Mouse (Mus musculus) brain, embryonic 14.5 days (tissue): ENCODE results near the gene Fam167b. TPM values are rescaled to one million over a fixed set of nuclear protein-coding genes. Genes with fewer than 3 reads are reported as not detected.

Experiments
- DNase-seq: peaks from one replicate; pipeline ENCODE4 v3.0.0-alpha.2; 2011; ENCODE audit warnings: low read depth
- CTCF ChIP-seq: fragments of 200-500 bp; IDR thresholded peaks from 2 replicates; pipeline ENCODE4 v1.5.1; 2012; ENCODE audit warnings: inconsistent platforms, mild to moderate bottlenecking, moderate library complexity, borderline replicate concordance; ENCODE audit not compliant: insufficient read depth, insufficient read length; ENCODE audit errors: extremely low read depth
- POLR2A ChIP-seq: fragments of 200-500 bp; IDR thresholded peaks from 2 replicates; pipeline ENCODE4 v1.6.1; 2012; ENCODE audit warnings: mild to moderate bottlenecking, inconsistent platforms, borderline replicate concordance; ENCODE audit not compliant: poor library complexity, insufficient read depth, insufficient read length, severe bottlenecking; ENCODE audit errors: extremely low read depth
- polyA plus RNA-seq: library from polyadenylated mRNA; depleted of rRNA; stranded (reverse); fragments of >200 nt; gene quantifications from 2 replicates; pipeline ENCODE4 v1.2.3, GENCODE M21; 2012

Gene Fam167b
- polyA plus RNA-seq, 1 experiment, result 0.82 TPM

- TF ChIP-seq CTCF (no peak), POLR2A (no peak)
- no peak for DNase-seq
Observed at GRCm38 (mm10) chr4:129571551-129572084, 6.7 kb downstream of the Fam167b start.

GRCm38 (mm10) chr4:129570028-129570427 is 8.3 kb downstream of the Fam167b start:
- DNase-seq, result no peak
- TF ChIP-seq POLR2A, result no peak
- no peak for TF ChIP-seq CTCF

DNA sequence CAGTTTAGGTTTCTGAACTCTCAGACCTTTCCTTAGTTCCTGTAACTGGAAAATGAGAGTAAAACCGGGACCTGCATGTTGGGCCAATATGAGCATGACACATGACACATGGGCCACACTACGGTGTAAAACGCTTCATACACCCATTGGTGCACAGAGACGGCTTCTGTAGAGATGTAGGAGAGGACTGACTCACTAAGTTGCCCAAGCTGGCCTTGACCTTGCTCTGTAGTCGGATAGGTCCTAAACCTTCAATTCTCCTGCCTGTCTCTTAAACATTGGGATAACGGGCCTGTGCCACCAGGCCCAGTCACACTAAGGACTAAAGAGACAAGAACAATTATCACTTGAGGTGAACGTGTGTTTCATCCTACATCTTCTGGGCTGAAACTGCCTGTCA is 10.0 kb downstream of the Fam167b start:
- DNase-seq, result no peak
- TF ChIP-seq CTCF (no peak), POLR2A (no peak)

DNA sequence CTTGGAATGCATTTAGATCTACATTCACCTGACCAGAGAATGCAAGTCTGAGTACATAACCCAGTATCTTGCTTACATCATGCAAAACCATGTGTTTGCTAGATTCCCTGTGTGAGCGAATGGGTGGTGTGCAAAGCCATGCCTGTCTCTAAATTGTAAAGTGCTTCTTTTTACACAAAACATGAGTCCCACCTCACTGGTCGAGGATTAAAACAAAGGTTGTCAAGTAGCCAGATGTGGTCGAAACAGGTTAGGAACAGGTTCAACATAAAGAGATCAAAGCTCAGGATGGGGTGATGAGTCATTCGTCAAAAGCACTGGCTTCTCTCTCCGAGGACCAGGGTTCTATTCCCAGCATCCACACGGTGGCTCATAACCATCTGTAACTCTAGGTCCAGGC is 13.2 kb downstream of the Fam167b start:
- no peak for TF ChIP-seq POLR2A
- no peak for TF ChIP-seq CTCF
- DNase-seq, result no peak

DNA sequence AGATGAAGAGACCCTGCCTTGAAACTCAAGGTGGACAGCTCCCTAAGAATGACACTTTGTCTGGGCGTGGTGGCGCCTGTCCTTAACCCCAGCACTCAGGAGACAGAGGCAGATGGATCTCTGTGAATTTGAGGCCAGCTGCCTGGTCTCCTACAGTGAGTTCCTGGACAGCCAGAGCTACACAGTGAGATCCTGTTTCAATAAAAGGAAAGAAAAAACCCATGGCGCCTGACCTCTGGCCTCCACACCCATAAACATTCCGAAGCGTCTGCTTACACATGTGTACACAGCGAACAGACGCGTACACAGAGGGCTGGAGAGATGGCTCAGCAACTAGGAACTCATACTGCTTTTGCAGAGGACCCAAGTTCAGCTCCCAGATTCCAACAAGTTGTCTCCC is 14.6 kb downstream of the Fam167b start:
- no peak for DNase-seq
- TF ChIP-seq CTCF, result no peak
- no peak for TF ChIP-seq POLR2A

DNA sequence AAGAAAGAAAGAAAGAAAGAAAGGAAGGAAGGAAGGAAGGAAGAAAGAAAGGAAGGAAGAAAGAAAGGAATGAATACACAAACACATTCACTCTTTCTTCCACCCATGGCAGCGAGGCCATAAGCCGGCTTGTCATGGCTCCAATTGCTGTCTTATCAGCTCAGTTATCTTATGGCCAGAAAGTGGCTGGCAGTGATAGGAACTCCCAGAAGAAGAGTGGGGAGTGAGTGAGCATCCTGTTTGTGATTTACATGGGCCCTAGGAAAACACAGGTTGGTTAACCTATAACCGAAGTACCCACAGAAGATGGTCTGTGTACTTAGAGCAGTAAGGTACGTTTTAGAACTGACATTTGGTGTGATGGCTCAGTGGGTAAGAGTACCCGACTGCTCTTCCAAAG is 17.2 kb downstream of the Fam167b start:
- DNase-seq, result no peak
- TF ChIP-seq POLR2A (no peak), CTCF (no peak)

- TF ChIP-seq CTCF (no peak), POLR2A (no peak)
- DNase-seq, result no peak
Observed at GRCm38 (mm10) chr4:129558321-129558955, 19.9 kb downstream of the Fam167b start.

GRCm38 (mm10) chr4:129557256-129557808 is 21.0 kb downstream of the Fam167b start:
- DNase-seq, result no peak

GRCm38 (mm10) chr4:129556532-129557223 is 21.7 kb downstream of the Fam167b start:
- TF ChIP-seq POLR2A (peak; percentile 26; the same call in 1 of the 2 replicates), CTCF (no peak)
- DNase-seq, result peak; percentile 95

More at GRCm38 (mm10) chr4:129557256-129557808, 21.0 kb downstream of the Fam167b start:
- TF ChIP-seq CTCF (no peak), POLR2A (no peak)

DNA sequence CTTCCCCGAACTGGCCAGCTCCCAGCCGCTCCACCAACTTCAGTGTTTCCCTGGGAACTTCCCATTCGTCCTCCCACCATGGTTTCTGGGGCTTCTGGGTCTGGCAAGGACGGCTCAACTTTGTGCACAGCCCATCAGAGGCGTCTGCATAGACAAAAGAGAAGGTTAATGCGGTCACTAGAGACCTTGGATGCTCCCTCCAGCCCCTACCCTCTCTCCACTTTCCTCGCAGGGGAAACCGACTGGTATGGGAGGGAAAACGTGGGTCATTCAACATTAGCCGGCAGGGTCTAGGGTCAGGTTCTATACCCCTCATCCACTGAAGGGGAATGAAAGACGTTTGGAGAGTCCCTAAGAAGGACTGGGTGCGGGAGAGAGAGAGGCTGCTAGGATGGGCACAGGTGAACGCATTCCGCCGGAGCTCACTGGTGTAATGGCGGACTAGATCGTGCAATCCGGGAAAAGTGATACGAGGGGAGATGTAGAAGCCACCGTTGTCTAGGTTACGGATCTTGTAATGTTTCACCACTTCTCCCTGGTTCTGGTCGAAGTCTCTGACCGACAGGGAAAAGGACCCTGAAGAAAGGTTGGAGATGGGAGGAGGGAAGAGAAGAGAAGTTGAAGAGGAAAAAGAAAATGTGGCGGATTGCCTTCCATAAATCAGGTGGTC is 22.4 kb downstream of the Fam167b start:
- TF ChIP-seq POLR2A (no peak), CTCF (no peak)
- DNase-seq, result peak; percentile 20

DNA sequence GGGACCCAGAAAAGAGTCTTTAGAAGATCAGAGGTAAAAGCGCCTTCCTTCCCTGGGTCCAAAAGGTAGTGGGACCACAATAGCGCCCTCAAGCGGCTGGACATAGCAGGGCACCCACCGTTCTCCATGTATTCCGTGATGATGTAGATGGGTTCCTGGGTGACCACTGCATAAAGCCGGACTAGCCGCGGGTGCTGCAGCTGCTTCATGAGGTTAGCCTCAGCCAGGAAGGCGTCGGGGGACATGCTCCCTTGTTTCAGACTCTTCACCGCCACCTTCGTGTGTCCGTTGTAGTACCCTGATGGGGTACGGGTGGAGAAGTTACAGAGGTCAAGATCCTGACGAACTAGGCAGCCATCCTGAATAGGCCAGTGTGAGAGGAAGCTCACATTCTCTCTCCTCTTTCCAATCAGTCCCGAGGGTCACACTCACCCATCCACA is 22.9 kb downstream of the Fam167b start:
- no peak for TF ChIP-seq POLR2A
- TF ChIP-seq CTCF, result peak; percentile 70
- DNase-seq, result peak; percentile 40

GRCm38 (mm10) chr4:129554512-129554911 is 23.8 kb downstream of the Fam167b start:
- DNase-seq, result peak; percentile 19
